Mouse (Mus musculus) cerebellum, adult 2 months (tissue): ENCODE measurements around the gene Med1.

ENCODE experiments used
- CTCF ChIP-seq: fragments of 200-500 bp; IDR thresholded peaks from 2 replicates; pipeline ENCODE4 v1.5.1; 2011; ENCODE audit warnings: low read depth, mild to moderate bottlenecking, control low read depth, low read length, moderate library complexity, borderline replicate concordance; ENCODE audit not compliant: insufficient read depth
- POLR2A ChIP-seq: fragments of 200-500 bp; IDR thresholded peaks from 2 replicates; pipeline ENCODE4 v1.6.1; 2011; ENCODE audit warnings: low read length, control low read depth, borderline replicate concordance; ENCODE audit not compliant: insufficient read depth

GRCm38 (mm10) chr11:98155094-98155493 lies 38.0 kb downstream of the Med1 start:
- TF ChIP-seq POLR2A: no peak
- no peak for TF ChIP-seq CTCF
